Mouse (Mus musculus): ENCODE results near the gene Acad12. TPM values are rescaled to one million over a fixed set of nuclear protein-coding genes. Genes with fewer than 3 reads are reported as not detected.

The Acad12 gene
- polyA plus RNA-seq, 1 experiment from 2014 or later, result 2.8 TPM

DNA sequence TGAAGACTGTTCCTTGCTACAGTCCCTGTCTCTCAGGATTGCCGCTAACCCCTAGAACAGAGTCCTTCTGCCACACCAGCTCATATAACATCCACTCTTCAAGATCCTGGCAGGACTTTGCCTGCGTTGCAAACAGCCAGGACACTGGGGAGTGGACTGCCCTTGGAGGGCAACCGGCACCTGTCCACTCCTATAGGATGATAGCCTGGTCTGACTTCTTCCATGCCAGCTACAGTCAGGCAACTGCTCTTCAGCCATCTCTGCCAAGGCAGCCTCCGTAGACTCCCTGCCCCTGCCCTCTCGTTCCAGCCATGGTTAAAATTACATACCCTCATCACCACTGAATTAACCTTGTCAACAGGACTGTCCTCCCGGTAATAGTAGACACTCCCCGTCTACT, 69.5 kb downstream of the Acad12 start:
- peaks cover 3% of the 10 kb centered on the region; the same call in 1 of the 2 replicates for H3K4me1 ChIP-seq (replicated peaks; ENCODE audit: control insufficient read depth, insufficient read depth, low read length)
- ATAC-seq (ENCODE audit: low FRiP score), result no peak
- H3K27ac ChIP-seq (ENCODE audit: low read depth, low read length), result no peak overlapping the region
- no peak overlapping the region for H3K4me3 ChIP-seq (ENCODE audit: low read depth, low read length)
- no peak overlapping the region for H3K4me2 ChIP-seq (replicated peaks; ENCODE audit: low read depth, low read length)
- H3K9me3 ChIP-seq (ENCODE audit: control insufficient read depth, low read length), result no peaks in the 10 kb centered on the region
- WGBS, result 89% methylated on average over 7 of the region's 7 CpGs
- H3K9ac ChIP-seq (ENCODE audit: low read depth, low read length), result no peak overlapping the region
- no peaks in the 10 kb centered on the region for H3K36me3 ChIP-seq (ENCODE audit: control insufficient read depth, insufficient read depth, low read length)
- no peak for DNase-seq (ENCODE audit: low spot score)
- no peaks in the 10 kb centered on the region for H3K27me3 ChIP-seq (ENCODE audit: control insufficient read depth, insufficient read depth, low read length)

DNA sequence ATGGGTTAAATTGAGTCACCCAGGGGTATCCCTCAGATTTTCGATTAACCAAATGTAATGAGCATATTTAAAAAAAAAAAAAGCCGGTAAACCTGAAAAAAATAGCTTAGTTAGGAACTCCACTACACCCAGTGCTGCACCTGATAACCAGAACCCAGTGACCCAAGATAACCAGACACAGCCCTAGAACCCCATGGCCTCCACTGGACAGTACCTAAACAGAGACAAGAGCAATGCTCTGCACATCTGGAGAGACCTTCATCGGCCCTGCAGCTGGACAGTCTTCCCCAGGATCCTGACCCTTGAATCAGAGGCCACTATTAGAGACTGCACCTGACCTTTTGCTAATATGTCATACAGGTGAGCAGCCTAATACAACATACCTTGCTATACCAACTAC, 71.7 kb downstream of the Acad12 start:
- peaks cover 4% of the 10 kb centered on the region; the same call in 1 of the 2 replicates for H3K4me1 ChIP-seq (replicated peaks; ENCODE audit: control insufficient read depth, insufficient read depth, low read length)
- H3K27me3 ChIP-seq (ENCODE audit: control insufficient read depth, insufficient read depth, low read length), result no peaks in the 10 kb centered on the region
- WGBS, result 86% methylated on average over 3 of the region's 3 CpGs
- no peak for ATAC-seq (ENCODE audit: low FRiP score)
- no peak overlapping the region for H3K4me2 ChIP-seq (replicated peaks; ENCODE audit: low read depth, low read length)
- no peak overlapping the region for H3K27ac ChIP-seq (ENCODE audit: low read depth, low read length)
- no peaks in the 10 kb centered on the region for H3K9me3 ChIP-seq (ENCODE audit: control insufficient read depth, low read length)
- H3K4me3 ChIP-seq (ENCODE audit: low read depth, low read length), result no peak overlapping the region
- no peaks in the 10 kb centered on the region for H3K36me3 ChIP-seq (ENCODE audit: control insufficient read depth, insufficient read depth, low read length)
- H3K9ac ChIP-seq (ENCODE audit: low read depth, low read length), result no peak overlapping the region
- no peak for DNase-seq (ENCODE audit: low spot score)

Other genes starting within 250 kb of the Acad12 start
- gene Trafd1, start 233.3 kb downstream of the Acad12 start, polyA plus RNA-seq (2014; fragmentation: Nextera tagmentation; extraction: Ambion mirVana), result 76.7 and 84.7 TPM in 2 replicates
- gene Naa25, start 221.0 kb downstream of the Acad12 start, polyA plus RNA-seq (2014; fragmentation: Nextera tagmentation; extraction: Ambion mirVana), result 48.9 and 53.3 TPM in 2 replicates
- gene Tmem116, start 167.0 kb downstream of the Acad12 start, polyA plus RNA-seq (2014; fragmentation: Nextera tagmentation; extraction: Ambion mirVana), result 0.85 and 1.1 TPM in 2 replicates
- 111 and 113 TPM in 2 replicates for gene Erp29, start 166.4 kb downstream of the Acad12 start, polyA plus RNA-seq (2014; fragmentation: Nextera tagmentation; extraction: Ambion mirVana)
- gene Adam1b, start 115.5 kb downstream of the Acad12 start, polyA plus RNA-seq (2014; fragmentation: Nextera tagmentation; extraction: Ambion mirVana), result not detected in 2 replicates
- 2.1 and 3.8 TPM in 2 replicates for gene Adam1a, start 73.5 kb downstream of the Acad12 start, polyA plus RNA-seq (2014; fragmentation: Nextera tagmentation; extraction: Ambion mirVana)
- not detected in 2 replicates for gene Gm42878, start 73.5 kb downstream of the Acad12 start, polyA plus RNA-seq (2014; fragmentation: Nextera tagmentation; extraction: Ambion mirVana)
- 61.8 and 66.5 TPM in 2 replicates for gene Mapkapk5, start 73.0 kb downstream of the Acad12 start, polyA plus RNA-seq (2014; fragmentation: Nextera tagmentation; extraction: Ambion mirVana)
- gene Aldh2, start 25.1 kb downstream of the Acad12 start, polyA plus RNA-seq (2014; fragmentation: Nextera tagmentation; extraction: Ambion mirVana), result 36.0 and 63.3 TPM in 2 replicates
- 2.1 and 2.5 TPM in 2 replicates for gene Acad10, start 41.6 kb upstream of the Acad12 start, polyA plus RNA-seq (2014; fragmentation: Nextera tagmentation; extraction: Ambion mirVana)
- 36.8 and 38.8 TPM in 2 replicates for gene Brap, start 41.6 kb upstream of the Acad12 start, polyA plus RNA-seq (2014; fragmentation: Nextera tagmentation; extraction: Ambion mirVana)
- 63.5 and 75.2 TPM in 2 replicates for gene Atxn2, start 92.4 kb upstream of the Acad12 start, polyA plus RNA-seq (2014; fragmentation: Nextera tagmentation; extraction: Ambion mirVana)
- 8.4 and 9.6 TPM in 2 replicates for gene Sh2b3, start 218.7 kb upstream of the Acad12 start, polyA plus RNA-seq (2014; fragmentation: Nextera tagmentation; extraction: Ambion mirVana)
- gene Pheta1, start 230.0 kb upstream of the Acad12 start, polyA plus RNA-seq (2014; fragmentation: Nextera tagmentation; extraction: Ambion mirVana), result 27.0 and 29.3 TPM in 2 replicates

Data from hindbrain, embryonic 11.5 days (tissue).